Mouse (Mus musculus) left cerebral cortex, adult 9 months (tissue): Measurements from ENCODE around the gene Wdfy3.
A peak's percentile ranks its signal among the peaks of the same experiment; 100 is the strongest.

Source experiments
- DNase-seq, 2 experiments: peaks; one replicate each; pipeline ENCODE4 v3.0.0; 2022; ENCODE audit warnings: low spot score in 2 of 2

Wdfy3 gene

DNA sequence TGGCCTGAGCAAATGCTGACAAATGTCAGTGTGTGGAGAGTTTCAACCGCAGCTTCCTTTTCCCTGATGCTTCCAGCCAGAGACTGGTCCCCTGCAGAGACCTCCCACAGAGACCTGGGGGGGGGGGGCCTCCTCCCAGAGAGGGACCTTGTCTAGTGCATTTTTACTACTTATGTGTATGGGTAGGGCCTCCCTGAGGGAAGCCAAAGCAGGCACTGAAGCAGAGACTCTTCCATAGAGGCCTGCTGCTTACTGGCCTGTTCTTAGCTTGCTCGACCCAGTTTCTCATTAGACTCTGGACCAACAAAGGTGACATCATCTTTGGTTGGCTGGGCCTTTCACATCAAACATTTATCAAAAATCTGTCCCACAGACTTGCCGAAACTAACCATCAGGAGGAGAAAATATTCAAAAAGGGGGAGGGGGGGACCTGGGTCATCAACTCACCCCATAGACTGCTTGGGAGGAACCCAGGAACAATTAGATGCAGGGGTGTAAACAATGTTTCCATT lies 14.5 kb downstream of the Wdfy3 start:
- no peak for DNase-seq

GRCm38 (mm10) chr5:102054511-102055093 lies 15.1 kb downstream of the Wdfy3 start:
- DNase-seq = no peak

- no peak for DNase-seq
Observed at GRCm38 (mm10) chr5:102052906-102053305, 16.8 kb downstream of the Wdfy3 start.

DNA sequence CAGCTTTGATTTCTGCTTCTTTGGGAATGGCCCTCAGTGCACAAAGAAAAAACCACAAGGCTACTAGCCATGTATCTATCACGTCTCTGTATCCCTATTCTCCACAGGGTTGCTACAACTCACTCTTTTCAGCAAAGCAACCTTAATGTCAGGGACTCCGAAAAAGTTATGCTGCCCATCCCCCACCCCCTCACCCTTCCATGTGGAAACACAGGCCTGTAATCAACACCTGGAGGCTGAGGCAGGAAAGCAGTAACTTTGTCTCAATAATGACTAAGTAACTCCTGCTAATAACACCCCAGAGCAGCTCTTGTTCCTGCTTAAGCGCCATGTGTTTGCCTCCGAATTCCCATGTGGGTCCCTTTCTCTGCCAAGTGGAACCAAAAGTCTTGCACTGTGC lies 17.3 kb downstream of the Wdfy3 start:
- DNase-seq = no peak

DNA sequence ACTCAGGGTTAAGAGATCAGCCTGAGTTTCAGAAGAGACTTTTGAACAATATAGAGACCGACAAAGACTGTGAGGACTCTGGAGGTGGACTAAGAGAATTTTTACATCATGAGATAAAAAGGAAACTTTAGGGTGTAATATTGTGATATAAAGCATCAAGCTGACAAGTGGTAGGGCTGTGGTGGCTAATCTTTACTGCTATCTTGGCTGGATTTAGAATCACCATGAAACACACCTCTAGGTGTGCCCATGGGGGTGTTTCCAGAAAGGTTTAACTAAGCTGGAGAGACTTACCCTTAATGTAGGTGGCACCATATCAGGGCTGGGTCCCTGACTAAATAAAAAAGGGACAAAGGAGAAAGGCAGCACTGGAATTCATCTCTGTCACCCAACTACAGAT lies 19.0 kb downstream of the Wdfy3 start:
- DNase-seq = no peak

DNA sequence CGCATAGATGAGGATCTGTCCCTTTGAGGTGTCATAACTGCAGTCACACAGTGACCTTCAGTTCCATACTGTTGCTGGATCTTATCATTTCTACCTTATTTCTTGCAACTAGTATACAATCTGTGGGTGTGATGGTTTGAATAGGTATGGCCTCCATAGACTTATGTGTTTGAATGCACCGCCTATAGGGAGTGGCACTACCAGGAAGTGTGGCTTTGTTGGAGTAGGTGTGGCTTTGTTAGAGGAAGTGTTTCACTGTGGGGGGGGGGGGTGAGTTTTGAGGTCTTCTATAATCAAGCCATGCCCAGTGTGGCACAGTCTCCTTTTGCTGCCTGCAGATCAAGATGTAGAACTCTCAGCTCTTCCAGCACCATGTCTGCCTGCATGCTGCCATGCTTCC lies 21.3 kb downstream of the Wdfy3 start:
- DNase-seq = no peak

GRCm38 (mm10) chr5:102046617-102047116 lies 23.1 kb downstream of the Wdfy3 start:
- DNase-seq = no peak

DNA sequence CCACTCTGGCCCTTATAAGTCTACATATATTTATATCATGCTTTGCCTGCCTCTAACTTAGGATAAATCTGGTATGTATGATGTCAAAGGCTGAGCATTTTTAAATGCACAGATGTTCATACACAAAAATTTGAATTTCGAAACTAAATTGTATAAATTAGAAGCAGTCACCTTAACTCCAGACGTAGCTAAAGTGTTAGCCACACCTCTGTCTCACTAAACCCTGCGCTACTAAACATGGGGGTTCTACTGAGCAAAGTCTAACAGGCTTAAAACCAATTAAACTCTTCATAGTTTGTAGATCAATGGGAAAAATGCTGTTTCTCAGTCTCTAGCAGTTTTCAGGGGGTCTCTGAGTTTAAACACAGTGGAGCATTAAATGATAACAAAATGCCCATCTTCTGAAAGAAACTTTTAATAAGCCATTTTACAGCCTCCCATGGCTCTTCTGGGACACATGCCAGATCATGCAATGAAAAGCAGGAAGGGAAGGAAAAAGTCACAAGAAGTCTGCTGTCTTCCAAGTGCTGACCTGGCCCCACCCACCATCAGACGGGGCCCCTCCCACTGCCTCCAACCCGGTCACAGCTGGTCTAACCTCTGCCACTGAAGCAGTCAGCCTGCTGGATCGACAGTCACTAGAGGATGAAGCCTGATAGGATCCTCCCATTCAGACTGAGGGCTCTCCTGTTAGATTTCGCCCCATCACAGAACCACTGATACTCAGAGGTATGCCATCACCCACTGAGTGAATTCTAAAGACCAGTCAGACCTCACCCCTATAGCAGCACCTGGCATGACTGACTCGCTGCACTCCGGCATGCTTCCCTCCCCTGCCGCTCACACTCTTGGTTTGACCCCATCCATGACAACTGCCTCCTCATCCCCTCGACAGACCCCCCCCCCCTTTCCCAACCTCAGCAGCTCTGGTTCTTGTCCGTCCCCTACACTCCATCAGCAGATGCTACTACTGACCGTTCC lies 23.8 kb downstream of the Wdfy3 start:
- DNase-seq = no peak

- DNase-seq = no peak
Observed at GRCm38 (mm10) chr5:102045177-102045576, 24.5 kb downstream of the Wdfy3 start.

GRCm38 (mm10) chr5:102033281-102033680 lies 36.4 kb downstream of the Wdfy3 start:
- no peak for DNase-seq

DNA sequence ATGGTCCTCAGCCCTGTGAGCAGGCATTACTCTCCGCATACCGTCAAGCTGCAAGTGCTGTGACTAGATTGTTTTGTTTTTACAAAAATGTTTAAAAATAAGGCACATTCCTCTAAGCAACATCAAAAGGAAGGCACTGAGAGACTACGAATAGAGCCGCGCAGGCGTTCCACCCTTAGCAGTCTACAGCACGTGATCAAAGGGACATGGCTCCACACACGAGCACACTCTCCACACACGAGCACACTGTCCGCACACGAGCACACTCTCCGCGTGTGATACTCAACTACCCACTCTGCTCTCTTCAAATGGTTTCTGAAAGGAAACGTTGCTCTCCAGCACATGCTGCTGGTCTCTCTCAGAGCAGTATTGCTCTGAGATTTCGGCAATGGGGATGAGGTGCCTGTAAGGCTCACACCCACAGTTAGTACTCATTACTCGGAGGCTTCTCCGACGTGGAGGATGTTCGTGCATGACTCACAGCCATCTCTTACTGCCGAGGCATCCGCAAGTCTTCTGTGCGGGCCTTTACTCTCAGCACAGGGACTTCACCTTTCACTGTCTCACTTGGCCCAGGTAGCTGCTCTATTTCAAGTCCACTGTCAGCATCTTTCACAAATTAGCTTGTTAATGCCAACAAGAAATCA lies 37.0 kb downstream of the Wdfy3 start:
- DNase-seq = peak in 1 of 2 experiments; percentile 43

- DNase-seq = no peak
Observed at GRCm38 (mm10) chr5:102032191-102032590, 37.5 kb downstream of the Wdfy3 start.

- DNase-seq = no peak
Observed at GRCm38 (mm10) chr5:102023376-102023775, 46.3 kb downstream of the Wdfy3 start.

DNA sequence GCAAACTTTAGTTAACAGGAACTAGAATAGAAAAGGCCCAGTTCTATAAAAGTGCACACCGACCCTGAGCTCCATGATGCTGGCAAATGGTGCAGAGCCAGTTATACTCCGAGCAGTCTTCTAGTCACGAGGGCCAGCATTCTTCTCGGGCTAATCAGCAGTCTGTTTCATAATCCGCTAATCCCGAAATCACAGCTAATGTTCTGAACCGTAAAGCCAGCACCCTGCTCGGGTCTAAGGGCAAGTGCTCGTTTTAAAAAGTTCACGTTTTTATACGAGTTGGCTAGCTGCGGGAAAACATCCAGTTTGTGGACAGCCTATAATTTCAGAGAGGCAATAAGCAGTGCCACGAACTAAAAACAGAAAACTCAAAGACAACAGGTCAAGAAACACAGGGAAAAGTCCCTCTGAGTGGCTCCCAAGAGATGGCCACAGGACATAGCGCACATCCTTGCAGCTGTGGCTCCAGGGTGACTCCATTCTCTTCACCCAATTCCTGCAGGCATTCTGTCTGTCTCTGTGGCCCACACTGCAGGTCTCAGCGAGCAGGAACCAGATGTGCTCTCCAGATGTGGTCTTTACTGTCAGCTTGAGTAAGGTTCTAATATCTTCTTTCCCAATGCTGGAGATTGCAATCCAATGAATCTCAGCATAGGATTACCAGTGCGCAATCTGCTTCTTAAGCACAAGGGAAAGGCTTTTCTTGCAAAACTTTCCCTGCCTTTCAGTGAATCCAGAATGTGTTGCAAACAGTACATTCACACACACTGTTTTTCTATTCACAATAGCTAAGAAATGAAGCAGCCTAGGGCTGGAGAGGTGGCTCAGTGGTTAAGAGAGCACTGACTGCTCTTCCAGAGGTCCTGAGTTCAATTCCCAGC lies 47.5 kb downstream of the Wdfy3 start:
- no peak for DNase-seq

DNA sequence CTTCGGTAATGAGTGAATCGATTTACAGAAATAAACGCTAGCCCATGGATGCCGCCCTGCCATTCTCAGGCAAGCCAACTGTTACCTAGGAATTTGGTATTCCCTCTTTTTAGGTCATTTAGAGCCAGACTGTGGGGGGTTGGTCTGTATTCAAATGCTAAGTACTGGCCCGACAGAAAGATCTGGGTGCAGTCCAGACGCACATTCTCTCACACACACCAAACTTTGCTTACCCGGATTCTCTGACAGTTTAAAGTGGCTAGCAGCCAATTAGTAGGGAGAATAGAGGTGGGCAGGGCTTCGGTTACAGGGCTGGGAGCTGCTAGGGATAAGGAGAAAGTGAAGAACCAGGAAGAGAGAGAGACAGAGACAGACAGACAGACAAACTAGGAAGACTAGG lies 55.5 kb downstream of the Wdfy3 start:
- DNase-seq = no peak

DNA sequence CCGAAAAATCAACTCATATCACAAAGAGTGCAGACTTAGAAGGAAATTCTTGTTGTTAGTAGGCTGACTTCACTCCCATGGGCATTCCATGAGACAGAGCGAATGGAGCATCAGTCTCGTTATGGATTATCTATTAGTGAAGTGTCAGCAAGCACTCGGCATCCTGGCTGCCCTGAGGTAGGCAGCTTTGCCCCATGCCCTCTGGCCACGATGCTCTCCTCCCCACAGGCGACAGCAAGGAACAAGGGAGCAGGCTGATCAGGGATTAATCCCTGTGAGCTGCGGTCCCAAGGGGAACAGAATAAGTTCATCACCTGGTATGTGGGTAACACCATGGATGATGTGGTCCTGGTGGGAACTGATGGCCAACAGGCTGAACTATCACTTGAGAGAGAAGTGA lies 55.9 kb downstream of the Wdfy3 start:
- DNase-seq = no peak

- DNase-seq = no peak
Observed at GRCm38 (mm10) chr5:102010961-102011360, 58.8 kb downstream of the Wdfy3 start.

DNA sequence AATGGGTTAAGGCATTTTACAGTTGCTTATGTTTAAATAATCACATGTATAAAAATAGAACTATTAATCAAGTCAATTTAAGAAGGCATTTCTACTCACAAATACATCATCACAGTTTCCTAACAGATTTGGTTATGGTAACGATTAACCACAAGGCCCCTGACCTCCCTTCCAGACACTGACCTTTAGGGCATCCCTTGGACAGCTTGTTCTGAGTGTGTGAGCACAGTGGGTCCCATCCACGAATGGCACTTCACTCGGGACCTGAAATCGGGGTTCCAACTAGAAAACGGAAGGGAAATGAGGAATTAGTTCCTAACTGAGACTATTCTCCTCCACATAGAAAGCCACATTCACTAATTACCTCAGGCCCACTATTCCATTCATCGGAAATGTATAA lies 60.1 kb downstream of the Wdfy3 start:
- no peak for DNase-seq

GRCm38 (mm10) chr5:102008712-102009111 lies 61.0 kb downstream of the Wdfy3 start:
- DNase-seq = no peak

- no peak for DNase-seq
Observed at GRCm38 (mm10) chr5:102006218-102006941, 63.3 kb downstream of the Wdfy3 start.

- DNase-seq = no peak
Observed at GRCm38 (mm10) chr5:102003371-102003770, 66.3 kb downstream of the Wdfy3 start.
